Mouse (Mus musculus): Measurements from ENCODE around the gene Hsd11b2.

The Hsd11b2 gene

DNA sequence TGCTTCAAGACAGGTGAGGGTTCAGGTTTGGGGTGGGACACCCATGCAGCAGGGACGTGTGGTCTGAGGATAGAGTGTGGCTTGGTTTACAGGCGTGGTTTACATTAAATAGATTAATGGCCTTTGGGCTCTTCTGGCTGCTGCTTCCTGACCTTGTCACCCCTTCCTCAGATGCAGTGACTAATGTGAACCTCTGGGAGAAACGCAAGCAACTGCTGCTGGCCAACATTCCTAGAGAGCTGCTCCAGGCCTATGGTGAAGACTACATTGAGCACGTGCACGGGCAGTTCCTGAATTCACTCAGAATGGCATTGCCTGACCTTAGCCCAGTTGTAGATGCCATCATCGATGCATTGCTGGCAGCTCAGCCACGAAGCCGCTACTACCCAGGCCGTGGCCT, 4.3 kb downstream of the Hsd11b2 start:
- DNase-seq (ENCODE audit: low read depth, low spot score): no peak

DNA sequence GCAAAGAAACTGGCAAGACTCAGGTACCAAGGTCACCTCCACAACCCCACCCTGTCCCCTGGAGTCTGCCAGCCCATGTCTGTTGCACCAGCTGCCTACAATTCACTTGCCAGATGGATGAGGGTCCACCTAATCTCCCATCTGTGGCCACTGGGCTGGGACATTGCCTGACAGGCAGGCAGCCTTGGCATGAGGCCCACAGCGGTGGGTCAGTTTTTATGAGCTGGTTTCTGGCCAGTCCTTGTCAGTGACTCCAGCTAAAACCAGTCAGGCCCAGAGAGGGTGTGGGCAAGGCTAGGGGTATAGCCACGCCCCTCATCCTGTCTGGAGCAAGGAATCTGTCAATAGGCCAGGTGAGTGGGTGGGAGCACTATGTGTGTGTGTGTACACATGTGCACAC, 8.6 kb downstream of the Hsd11b2 start:
- no peak for DNase-seq (ENCODE audit: low read depth, low spot score)

DNA sequence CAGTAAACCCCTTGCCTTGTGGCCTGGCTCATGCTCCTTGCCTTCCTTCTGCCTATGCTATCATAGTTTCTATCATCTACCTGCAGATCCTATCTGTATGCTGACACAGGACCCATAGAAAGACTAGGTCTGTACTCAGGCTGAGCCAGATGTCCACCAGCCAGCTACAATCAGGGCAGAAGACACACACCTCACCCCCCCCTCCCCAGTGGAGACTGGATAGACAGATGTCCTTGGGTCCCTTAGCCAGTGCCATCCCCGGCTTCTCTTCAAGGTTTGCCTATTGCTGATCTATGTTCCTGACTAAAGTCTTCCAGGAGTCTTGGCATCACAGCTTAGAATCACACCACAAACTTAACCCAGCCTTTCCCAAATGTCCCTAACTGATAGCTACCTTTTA, 9.7 kb downstream of the Hsd11b2 start:
- DNase-seq (ENCODE audit: low read depth, low spot score): no peak

DNA sequence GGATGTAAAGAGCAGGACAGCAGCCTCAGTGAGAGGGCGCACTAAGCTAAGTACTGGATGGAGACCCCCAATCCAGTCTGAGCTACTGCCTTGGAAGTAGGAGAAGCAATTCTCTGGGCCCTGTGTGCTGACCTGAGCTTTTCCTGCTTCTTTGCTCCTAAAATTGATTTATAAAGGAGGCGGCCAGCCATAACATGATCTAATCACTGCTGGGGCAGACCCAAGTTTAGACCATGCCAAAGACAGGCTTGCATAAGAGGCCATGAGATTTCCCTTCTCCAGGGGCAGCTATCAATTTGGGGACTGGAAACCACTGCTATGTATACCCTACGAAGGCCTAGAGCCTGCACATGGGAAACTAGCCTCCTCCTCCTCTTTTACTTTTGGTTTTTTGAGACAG, 10.7 kb downstream of the Hsd11b2 start:
- no peak for DNase-seq (ENCODE audit: low read depth, low spot score)

DNA sequence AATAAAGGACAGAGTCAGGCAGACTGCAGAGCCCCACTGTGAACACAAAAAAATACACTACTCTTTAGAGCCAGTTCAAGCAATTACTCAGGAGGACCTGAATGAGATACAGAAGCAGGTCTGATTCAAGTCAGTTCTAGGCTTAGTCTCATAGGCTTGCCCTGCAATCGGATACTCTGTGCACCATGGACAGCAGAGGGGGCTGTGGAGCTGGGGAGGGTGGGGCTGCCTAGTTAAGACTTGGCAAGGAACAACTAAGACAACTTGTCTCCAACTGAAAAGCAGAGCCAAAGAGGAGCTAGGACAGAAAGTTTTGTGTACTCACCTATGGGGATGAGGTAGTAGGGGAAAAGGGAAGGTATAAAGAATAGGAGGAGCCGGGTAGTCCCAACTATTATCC, 13.2 kb downstream of the Hsd11b2 start:
- DNase-seq (ENCODE audit: low read depth, low spot score): peak; percentile 50

DNA sequence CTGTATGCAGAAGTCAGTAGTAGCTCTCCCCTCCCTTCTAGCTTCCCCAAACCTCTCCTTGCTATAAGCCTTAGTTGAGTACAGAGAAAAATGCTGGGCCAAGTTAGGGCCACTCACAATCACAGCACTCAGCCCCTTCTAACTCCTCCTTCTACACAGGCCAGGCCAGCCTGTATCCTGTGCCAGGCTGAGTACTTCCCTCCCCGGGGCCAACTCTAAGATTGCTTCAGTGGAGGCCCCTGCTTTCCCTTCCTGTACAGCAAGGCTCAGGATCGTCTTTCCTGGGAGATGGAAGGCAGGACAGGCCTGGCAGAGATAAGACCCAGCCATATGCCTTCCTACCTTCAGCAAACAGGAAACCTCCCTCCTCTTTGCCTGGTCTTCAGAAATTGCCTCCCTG, 14.9 kb downstream of the Hsd11b2 start:
- DNase-seq (ENCODE audit: low read depth, low spot score): no peak

DNA sequence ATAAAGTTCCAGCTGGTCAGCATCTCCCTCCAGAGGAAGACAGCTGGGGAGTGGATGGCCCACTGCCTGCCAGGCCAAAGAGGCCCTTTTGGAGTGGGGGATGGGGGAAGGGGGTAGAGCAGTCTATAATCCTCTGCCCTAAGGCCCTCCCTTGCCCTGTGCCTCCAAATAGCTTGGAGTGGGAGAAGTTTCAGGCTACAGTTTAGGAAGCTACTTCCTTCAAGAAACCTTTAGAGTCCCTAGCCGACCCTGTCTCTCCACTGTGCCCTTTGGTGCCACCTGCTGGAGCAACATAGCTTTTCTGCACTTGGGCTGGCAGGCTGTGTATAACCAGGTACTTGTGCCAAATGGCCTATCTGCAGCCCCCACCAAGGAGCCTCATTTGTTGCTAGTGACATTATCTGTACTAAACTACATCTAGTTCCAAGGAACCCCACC, 15.4 kb downstream of the Hsd11b2 start:
- DNase-seq (ENCODE audit: low read depth, low spot score): peak; percentile 73

DNA sequence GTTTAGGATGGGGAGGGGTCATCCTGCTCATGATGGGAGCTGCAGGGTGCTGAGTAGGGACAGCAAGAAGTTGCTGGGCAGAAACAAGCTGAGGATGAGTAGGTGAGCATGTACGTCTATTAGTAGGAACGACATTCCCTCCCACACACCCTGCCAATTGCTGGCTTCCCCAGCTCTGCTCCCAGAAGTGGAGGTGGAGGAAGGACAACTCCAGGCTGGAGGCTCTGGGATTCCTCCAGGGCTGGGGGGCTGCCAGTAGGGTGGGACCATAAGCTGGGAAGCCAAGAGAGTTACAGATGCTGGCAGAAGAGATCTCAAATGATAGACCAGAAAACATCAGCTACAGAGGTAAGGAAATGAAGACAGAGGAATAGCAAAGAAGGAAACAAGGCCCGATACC, 18.0 kb downstream of the Hsd11b2 start:
- no peak for DNase-seq (ENCODE audit: low read depth, low spot score)

DNA sequence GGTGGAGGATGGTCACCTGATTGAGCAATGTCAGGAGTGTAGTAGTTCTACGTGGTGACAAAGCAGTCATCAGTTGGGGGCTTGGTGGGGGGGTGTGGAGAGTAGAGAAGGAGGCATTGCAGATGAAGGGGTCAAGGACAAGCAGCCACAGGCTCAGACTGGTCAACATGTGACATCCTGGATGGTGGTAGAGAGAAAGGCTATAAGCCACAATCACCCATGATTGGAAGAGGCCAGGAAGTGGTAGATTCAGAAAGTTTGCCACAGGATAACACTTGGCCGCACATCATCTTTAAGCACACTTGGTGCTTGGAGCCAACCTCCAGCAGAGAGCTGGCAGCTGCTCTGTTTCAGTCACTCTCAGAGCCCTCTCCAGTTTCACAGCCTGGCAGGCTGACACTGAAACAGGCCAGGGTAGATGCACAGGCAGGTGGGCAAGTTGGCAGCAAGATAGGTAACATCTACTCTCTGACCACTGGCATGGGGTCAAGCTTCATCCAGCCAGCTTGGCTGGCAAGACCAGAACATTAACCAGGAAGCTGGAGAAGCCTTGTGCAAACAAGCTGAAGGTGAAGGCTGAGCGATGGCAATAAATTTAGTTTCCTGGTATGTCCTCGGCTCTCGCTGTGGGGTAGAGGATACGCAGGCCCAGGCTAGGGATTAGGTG, 18.6 kb downstream of the Hsd11b2 start:
- DNase-seq (ENCODE audit: low read depth, low spot score): no peak

DNA sequence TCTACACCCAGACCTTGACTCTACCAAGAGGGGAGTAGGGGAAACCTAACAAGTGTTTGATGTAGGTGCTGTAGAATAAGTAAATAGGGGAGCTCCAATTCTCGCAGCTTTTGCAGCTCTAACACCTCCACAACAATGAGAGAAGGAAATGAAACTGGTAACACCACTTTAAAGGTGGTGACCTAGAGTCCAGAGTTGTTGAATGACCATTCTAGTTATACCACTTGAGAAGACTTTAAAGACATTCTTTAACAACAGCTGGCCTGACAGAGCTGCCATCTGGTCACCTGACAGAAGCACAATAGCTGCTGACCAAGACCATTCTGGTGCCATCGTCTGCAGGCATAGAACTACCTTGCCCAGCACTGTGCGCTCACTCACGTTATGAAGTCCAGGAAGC, 20.4 kb downstream of the Hsd11b2 start:
- peak; percentile 47 for DNase-seq (ENCODE audit: low read depth, low spot score)

DNA sequence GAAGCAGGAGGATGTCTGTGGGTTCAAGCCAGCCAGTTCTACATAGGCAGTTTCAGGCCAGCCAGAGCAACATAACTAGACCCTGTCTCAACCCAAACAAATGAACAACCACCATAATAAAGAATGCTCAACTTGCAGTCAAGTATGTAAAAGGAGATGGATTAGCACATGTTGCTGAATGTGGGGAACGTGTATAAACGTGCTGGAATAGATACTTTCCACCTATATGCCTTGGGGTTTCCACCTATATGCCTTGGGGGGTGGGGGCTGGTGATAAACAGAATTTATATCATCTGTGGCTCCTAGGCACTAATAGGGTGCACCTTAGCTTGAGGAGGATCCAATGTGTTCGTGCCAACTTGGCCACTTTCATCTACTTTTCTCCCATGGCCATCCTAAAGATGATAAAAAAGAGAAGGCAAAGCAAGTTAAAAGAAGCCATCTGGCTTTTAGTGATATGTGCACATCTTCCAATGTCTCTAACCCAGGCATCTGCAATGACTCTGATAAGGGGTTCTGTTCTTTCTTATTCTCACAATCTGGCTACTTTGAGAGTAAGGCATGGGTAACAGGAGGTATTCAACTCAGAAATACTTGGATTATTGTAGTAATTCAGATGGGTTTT, 23.6 kb downstream of the Hsd11b2 start:
- no peak for DNase-seq (ENCODE audit: low read depth, low spot score)

DNA sequence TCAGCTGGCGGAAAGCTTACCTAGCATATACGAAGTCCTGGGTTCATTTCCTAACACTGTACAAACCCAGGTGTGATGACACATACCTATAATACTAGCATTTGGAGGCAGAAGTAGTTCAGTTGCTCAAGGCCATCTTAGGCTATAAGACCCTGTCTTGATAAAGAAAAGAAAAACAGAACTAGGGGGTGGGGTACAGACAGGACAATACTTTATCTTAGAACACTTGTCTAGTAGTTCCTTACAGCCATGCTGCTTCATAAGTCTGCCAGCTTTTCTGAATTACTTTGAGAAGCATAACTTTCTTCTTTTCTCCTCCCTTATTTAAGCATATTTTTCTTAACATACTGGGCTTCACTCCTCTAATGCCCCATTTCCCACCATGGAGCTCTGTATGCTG, 24.3 kb downstream of the Hsd11b2 start:
- no peak for DNase-seq (ENCODE audit: low read depth, low spot score)

DNA sequence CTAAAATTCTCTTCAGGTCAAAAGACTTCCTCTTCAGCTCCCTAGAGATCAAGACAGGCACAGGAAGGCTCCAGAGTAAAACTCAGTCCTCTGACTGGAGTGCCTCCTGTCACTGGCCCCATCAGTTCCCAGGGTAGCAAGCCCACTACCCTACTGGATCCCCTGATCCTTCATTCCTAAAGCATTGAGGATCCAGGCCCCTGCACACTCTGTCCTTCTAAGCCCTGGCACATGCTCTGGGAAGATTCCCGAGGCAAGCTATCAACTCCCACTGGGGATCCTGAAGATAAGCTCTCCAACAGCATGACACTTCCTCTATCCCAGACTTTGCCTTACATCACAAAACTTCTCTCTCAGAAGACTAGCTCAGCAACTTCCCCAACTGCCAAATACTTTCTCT, 25.1 kb downstream of the Hsd11b2 start:
- DNase-seq (ENCODE audit: low read depth, low spot score): no peak

DNA sequence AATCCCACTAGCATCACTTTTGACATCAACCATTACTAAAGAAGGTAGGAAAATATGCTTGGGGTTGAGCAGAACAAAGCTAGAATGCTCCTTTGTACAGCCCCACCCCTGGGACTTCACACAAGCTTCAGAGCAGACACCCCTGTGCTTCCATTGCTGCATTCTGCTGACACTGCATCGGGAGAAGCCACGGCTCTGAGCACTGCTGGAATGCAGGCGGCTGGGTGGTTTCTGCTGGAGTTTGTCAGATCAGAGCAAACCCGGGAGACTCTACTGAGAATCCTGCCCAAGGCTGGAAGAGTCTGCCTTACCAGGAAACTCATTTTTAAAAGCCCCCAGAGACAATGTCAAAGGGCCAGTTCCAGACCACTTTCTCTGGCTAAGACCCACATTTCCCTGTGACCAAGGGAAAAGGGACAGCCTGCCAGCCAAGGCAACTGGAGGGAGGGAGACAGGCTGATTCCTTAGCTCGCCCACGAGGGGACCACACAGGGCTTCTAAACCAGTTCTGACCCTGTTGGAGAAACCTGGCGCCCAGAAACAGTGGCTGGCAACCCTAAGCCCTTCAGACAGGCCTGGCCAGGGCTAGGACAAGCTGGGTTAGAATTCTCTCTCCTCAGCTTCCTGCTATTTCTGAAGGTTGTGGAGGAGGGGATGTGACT, 26.1 kb downstream of the Hsd11b2 start:
- DNase-seq (ENCODE audit: low read depth, low spot score): no peak

DNA sequence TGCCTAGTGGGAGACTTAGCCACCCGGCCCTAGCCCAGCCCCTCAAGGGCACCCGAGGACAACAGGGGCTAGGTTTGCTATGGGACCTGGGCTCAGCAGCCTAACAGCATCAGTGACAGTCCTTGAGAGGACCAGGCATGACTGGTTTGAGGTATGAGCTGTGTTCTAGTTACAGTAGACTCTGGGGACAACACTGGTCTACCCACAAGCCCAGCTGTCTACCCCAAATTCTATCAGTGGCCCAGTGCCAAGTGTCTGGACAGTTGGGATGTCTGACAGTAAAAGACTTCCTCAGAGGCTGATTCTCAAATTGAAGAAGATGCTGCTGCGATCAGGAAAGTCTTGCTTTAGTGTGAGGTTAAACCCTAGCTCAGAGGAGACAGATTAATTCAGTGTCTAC, 26.7 kb downstream of the Hsd11b2 start:
- DNase-seq (ENCODE audit: low read depth, low spot score): no peak

DNA sequence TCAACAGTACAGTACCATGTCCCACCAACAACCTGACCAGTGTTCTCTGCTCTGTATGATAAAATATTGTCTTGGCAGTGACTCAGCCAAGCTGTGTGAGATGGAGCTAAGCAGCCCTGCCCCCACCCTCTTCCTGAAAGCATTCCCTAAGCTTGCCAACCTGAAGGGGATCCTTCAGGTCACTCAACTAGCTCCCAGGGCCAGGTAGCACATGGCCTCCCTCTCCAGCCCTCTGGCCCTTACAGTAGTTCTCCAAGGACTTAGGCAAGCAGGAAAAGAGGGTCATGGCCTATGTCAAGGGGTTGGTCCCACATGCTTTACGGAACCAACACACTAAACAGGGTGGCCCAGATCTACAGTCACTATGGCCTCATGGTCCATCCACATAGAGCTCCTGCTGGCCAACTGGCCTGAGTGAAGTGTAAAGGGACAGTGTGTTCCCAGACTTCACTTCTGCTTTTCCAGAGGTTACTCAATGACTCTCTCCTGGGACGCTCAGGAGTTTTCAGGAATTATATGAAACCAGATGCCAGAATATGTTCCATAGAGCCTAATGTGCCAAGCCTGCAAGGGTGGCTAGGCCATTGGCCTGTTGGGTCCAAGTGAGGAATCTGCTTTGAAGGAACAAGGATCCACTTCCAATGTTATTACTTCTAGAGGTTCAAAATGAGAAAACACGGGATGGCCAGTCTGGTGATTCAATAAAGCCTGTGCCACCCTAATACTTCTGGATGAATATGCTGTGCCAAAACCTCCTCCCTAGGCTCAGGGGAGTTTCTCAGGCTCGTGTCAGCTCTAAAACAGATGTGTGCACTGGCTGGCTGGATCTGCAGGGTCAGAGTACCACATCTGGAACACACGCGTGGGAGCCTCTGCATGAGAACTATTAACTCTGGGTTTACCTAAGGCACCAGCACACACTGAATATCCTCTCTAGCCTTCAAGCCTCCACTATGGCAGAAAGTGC, 28.1 kb downstream of the Hsd11b2 start:
- no peak for DNase-seq (ENCODE audit: low read depth, low spot score)

DNA sequence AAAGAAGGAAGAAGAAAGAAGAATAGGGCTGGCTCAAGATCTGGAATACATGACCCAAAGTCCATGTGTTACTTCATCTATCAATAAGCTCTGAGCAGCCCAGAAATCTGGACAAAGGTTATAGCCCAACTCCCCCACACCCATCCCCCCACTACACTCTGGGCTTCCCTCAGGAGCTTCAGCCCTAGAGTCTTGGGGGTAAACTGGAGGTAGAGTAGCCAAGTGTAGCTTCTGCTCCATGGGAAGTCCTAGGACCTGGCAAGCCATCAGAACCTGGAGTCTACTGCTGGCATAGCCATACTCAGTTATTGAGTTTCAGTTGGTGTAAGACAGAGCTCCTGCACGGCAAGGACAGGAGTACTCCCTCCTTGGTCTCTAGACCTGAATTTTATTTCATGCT, 31.0 kb downstream of the Hsd11b2 start:
- DNase-seq (ENCODE audit: low read depth, low spot score): no peak

DNA sequence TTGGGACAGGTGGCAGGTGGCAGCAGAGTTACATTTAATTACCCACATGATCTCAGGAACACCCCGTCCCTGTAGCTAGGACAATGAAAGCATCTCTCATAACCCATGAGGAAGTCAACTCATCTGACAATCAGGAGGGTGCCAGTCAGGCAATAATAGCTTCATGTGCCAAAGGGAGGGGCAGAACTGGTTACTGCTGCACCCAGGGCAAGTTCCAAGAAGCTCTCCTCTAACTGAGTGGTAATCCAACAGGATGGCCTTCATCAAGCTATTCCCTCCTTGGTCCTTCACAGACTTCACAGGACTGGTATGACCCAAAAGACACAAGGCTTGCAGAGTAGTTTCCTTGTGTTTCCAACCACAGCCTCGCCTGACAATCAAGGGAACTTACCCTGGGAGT, 31.5 kb downstream of the Hsd11b2 start:
- DNase-seq (ENCODE audit: low read depth, low spot score): no peak

DNA sequence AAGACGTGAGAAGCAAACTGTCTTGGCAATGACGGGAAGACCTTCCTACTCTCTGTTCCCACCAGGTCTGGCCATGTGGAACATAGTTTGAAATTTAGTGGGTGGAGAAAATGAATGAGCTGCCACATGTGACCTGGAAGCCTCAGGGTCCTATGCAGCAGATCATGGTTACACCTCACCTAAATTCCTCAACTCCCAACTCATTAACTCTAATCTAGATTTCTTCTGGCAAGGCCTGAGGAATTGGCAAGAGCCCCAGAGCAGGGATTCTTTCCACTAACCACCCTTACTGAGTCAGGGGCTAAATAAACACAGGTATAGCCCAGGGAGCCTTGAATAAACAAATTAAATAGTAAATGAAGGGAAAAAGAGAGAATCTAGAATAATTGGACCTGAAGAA, 33.5 kb downstream of the Hsd11b2 start:
- no peak for DNase-seq (ENCODE audit: low read depth, low spot score)

DNA sequence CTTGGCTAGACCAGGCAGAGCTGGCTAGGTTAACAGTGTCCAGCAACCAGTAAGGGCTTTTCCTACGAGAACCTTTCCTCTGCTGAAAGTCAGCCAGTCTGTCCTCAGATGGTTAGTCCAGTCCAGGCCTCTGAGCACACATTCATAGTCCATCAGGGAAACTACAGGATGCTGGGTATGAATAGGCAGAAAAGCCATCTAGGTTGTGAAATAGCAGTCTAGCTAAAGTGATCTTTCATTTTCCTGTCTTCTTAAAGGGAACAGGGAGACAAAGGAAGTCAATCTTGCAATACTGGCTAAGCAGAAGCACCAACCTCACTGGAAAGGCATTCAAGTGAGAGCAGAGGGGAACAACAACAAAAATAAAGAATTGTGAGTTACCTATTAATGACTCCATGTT, 34.3 kb downstream of the Hsd11b2 start:
- no peak for DNase-seq (ENCODE audit: low read depth, low spot score)

DNA sequence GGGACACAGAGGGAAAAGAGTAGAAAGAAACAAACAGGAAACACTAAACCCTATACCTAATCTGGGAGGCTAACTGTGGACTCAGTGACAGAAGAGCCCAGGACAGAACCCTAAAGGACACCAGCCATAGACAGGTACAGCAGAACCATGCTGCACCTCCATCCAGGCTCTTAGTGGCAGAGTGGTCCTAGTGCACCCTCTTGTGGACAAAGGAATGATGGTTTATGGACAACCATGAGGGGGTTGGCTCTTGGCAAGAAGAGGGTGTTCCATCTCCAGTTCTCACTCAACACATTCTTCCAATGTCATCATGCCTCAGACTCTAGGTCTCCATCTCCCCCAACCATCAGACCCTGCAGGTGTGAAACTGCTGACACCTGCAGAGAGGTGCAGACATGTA, 35.5 kb downstream of the Hsd11b2 start:
- DNase-seq (ENCODE audit: low read depth, low spot score): peak; percentile 71

DNA sequence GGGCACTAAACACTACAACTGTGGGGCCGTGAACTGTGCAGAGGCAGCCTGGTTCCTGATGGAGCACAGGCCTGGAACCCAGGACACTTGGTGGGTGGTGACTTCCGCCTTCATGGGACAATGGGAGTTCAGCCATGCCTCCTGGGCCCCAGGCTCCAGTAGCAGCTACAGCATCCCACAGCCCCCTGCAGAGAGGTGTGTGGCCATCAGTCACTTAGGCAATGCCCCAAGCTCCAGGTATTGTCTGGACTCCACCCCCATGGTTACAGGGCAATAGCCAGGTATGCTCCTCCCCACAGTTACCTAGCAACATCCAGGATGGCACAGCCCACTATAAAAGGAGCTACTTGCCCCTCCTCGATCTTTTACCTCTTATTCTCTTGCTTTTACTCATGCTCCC, 36.7 kb downstream of the Hsd11b2 start:
- DNase-seq (ENCODE audit: low read depth, low spot score): no peak

Data from A20 (cell line).